Mouse (Mus musculus): Measurements from ENCODE around the gene Coro6. TPM values are rescaled to one million over a fixed set of nuclear protein-coding genes. Genes with fewer than 3 reads are reported as not detected.

Gene Coro6
- total and polyA plus RNA-seq, 3 experiments = 0.04 to 0.18 TPM; not detected in 1

GRCm38 (mm10) chr11:77519043-77519442 is 56.8 kb downstream of the Coro6 start, which contains the start of gene Gm10392:
Gene Gm10392, minus strand, starts transcription at chr11:77519198.
- Histone ChIP-seq H3K4me3 (ENCODE audit: control insufficient read depth in 1 of 2, insufficient read depth in 1 of 2, low read depth in 2 of 2, low read length in 2 of 2) (no peak within 1 kb of the TSS), H3K79me2 (ENCODE audit: control insufficient read depth, insufficient read depth, low read length, poor library complexity) (no peaks in the 10 kb centered on the region; the same call in 1 of the 2 replicates), H3K27me3 (ENCODE audit: control insufficient read depth in 1 of 2, insufficient read depth in 2 of 2, low read length in 2 of 2) (no peaks in the 10 kb centered on the region), H3K36me3 (ENCODE audit: control insufficient read depth in 1 of 2, insufficient read depth in 2 of 2, low read length in 2 of 2) (peaks cover 0 to 21% of the 10 kb centered on the region in 2 experiments; a peak in 2 of 4 replicates), H3K9ac (ENCODE audit: control insufficient read depth, low read depth, low read length, poor library complexity, severe bottlenecking) (no peak within 1 kb of the TSS), H3K9me3 (replicated peaks; ENCODE audit: insufficient read depth, low read length) (no peaks in the 10 kb centered on the region), H3K27ac (ENCODE audit: control insufficient read depth, low read depth, low read length) (no peak within 1 kb of the TSS; the same call in 1 of the 2 replicates), H3K4me1 (ENCODE audit: control insufficient read depth in 1 of 2, insufficient read depth in 2 of 2, low read length in 2 of 2) (peaks cover 10 to 25% of the 10 kb centered on the region in 2 experiments)
- TF ChIP-seq UBTF (IDR thresholded peaks at IDR 0.05; ENCODE audit: borderline replicate concordance, insufficient read depth, low read depth, low read length) = 0 out of 2 replicates have a peak, but pooled peaks have one; percentile 49
- TF ChIP-seq ETS1 (IDR thresholded peaks at IDR 0.05; ENCODE audit: low read depth, low read length) = 0 out of 2 replicates have a peak, but pooled peaks have one; percentile 25
- 0 out of 2 replicates have a peak, but pooled peaks have one; percentile 45 for TF ChIP-seq TBP (IDR thresholded peaks at IDR 0.05; ENCODE audit: low read depth, low read length)
- TF ChIP-seq KAT2A (conservative IDR thresholded peaks at IDR 0.05; ENCODE audit: low read depth, low read length) = no peak
- peak; percentile 56 for DNase-seq (ENCODE audit: low read depth, low spot score)

Other genes starting within 250 kb of the Coro6 start
- gene Ssh2, start 246.1 kb upstream of the Coro6 start, total RNA-seq (2012; rRNA removed) = 6.3 and 9.7 TPM in 2 replicates
- gene Ssh2, start 246.1 kb upstream of the Coro6 start, polyA plus RNA-seq (2012; ENCODE audit: insufficient read depth in 1 of 2, insufficient read length in 2 of 2, low read depth in 1 of 2, low replicate concordance in 2 of 2, missing spikeins in 1 of 2) = 10 to 100 TPM; 16.5 to 29.2 TPM
- 20.9 and 22.6 TPM in 2 replicates for gene Ankrd13b, start 27.3 kb downstream of the Coro6 start, total RNA-seq (2012; rRNA removed)
- 10 to 100 TPM in 1 of 2 experiments, not detected in 1; 54.0 TPM for gene Ankrd13b, start 27.3 kb downstream of the Coro6 start, polyA plus RNA-seq (2012; ENCODE audit: insufficient read depth in 1 of 2, insufficient read length in 2 of 2, low read depth in 1 of 2, low replicate concordance in 2 of 2, missing spikeins in 1 of 2)
- 32.0 and 33.1 TPM in 2 replicates for gene Git1, start 31.2 kb downstream of the Coro6 start, total RNA-seq (2012; rRNA removed)
- 10 to 100 TPM in 1 of 2 experiments, not detected in 1; 81.4 TPM for gene Git1, start 31.2 kb downstream of the Coro6 start, polyA plus RNA-seq (2012; ENCODE audit: insufficient read depth in 1 of 2, insufficient read length in 2 of 2, low read depth in 1 of 2, low replicate concordance in 2 of 2, missing spikeins in 1 of 2)
- 1.7 and 1.8 TPM in 2 replicates for gene Abhd15, start 52.7 kb downstream of the Coro6 start, total RNA-seq (2012; rRNA removed)
- 1 to 10 TPM in 1 of 2 experiments, not detected in 1; 1.9 TPM for gene Abhd15, start 52.7 kb downstream of the Coro6 start, polyA plus RNA-seq (2012; ENCODE audit: insufficient read depth in 1 of 2, insufficient read length in 2 of 2, low read depth in 1 of 2, low replicate concordance in 2 of 2, missing spikeins in 1 of 2)
- 6.0 and 6.6 TPM in 2 replicates for gene Trp53i13, start 53.6 kb downstream of the Coro6 start, total RNA-seq (2012; rRNA removed)
- gene Trp53i13, start 53.6 kb downstream of the Coro6 start, polyA plus RNA-seq (2012; ENCODE audit: insufficient read depth in 1 of 2, insufficient read length in 2 of 2, low read depth in 1 of 2, low replicate concordance in 2 of 2, missing spikeins in 1 of 2) = 10 to 100 TPM in 1 of 2 experiments, not detected in 1; 12.3 TPM
- 0.20 and 0.27 TPM in 2 replicates for gene Gm10392, start 56.8 kb downstream of the Coro6 start, total RNA-seq (2012; rRNA removed)
- under 1 TPM in 1 of 2 experiments, not detected in 1; 0.10 TPM for gene Gm10392, start 56.8 kb downstream of the Coro6 start, polyA plus RNA-seq (2012; ENCODE audit: insufficient read depth in 1 of 2, insufficient read length in 2 of 2, low read depth in 1 of 2, low replicate concordance in 2 of 2, missing spikeins in 1 of 2)
- 15.9 and 16.1 TPM in 2 replicates for gene Taok1, start 145.4 kb downstream of the Coro6 start, total RNA-seq (2012; rRNA removed)
- 10 to 100 TPM in 1 of 2 experiments, 1 to 10 TPM in 1; 7.9 to 31.0 TPM for gene Taok1, start 145.4 kb downstream of the Coro6 start, polyA plus RNA-seq (2012; ENCODE audit: insufficient read depth in 1 of 2, insufficient read length in 2 of 2, low read depth in 1 of 2, low replicate concordance in 2 of 2, missing spikeins in 1 of 2)
- gene Nufip2, start 223.7 kb downstream of the Coro6 start, total RNA-seq (2012; rRNA removed) = 47.8 and 50.5 TPM in 2 replicates
- 10 to 100 TPM; 24.7 to 56.1 TPM for gene Nufip2, start 223.7 kb downstream of the Coro6 start, polyA plus RNA-seq (2012; ENCODE audit: insufficient read depth in 1 of 2, insufficient read length in 2 of 2, low read depth in 1 of 2, low replicate concordance in 2 of 2, missing spikeins in 1 of 2)